Mouse (Mus musculus) frontal cortex, postnatal 10 days (tissue): ENCODE results near the gene Kdm5a.

Source experiments
- DNase-seq, 2 experiments: peaks; one replicate each; pipeline ENCODE4 v3.0.0; 2022; ENCODE audit warnings: low spot score in 2 of 2, mixed read lengths in 1 of 2

Kdm5a gene

DNA sequence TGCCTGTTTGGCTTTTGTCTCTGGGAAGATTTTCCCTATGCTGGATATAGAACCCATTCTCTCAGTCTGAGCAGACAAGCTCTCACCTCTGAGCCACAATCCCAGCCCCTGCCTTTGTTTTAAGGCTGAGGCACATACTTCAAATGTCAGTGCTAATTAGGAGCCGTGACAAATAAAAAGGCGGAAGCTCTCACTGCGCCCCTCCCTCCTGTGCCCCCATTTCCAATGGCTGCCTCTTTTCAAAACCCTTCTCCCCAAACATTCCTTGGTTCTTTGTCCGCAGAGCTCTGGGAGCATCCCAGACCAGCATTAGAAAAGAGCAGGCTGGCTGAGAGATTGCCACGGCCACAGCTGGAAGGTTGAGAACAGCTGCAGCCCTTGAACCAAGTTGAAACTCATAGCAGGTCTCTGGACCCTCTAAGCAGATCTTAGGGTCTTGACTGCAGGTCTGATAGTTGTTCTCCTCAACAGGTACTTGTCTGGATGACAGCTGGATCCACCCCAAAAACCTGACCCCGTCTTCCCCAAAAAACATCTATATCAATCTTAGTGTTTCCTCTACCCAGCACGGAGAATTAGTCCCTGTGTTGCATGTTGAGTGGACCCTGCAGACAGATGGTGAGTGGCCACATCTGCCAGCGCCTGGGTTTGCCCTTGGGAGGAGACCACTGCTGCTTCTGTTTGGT, 108.7 kb downstream of the Kdm5a start:
- no peak for DNase-seq

DNA sequence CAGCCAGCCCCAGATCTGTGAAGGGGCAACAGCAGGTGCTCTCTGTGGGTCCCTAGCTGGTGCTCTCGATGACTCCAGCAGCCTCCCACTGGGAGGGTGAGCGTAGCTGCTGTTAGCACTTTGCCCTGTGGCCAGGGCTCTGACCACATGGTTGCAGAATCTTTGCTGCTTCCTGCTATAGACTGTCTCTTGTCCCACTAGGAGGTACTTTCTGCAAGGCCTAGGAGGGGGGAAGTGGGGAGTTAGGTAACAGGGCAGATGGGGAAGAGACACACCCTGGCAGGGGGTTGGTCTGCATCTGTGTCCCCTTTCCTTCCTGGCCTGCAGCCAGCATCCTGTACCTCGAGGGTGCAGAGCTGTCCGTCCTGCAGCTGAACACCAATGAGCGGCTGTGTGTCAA, 109.5 kb downstream of the Kdm5a start:
- DNase-seq: no peak

DNA sequence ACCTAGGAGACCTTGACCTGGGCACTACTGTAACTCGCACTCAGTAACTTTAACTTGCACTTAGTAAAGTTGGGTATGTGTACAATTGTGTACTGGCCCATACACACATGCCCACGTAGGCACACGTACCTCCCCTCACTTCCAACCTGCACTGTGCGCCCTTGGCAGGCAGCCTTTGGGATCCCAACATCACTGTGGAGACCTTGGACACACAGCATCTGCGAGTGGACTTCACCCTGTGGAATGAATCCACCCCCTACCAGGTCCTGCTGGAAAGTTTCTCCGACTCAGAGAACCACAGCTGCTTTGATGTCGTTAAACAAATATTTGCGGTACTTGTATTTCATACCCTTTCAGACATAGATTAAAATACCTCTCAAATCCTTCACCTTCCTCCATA, 111.4 kb downstream of the Kdm5a start:
- DNase-seq: no peak

DNA sequence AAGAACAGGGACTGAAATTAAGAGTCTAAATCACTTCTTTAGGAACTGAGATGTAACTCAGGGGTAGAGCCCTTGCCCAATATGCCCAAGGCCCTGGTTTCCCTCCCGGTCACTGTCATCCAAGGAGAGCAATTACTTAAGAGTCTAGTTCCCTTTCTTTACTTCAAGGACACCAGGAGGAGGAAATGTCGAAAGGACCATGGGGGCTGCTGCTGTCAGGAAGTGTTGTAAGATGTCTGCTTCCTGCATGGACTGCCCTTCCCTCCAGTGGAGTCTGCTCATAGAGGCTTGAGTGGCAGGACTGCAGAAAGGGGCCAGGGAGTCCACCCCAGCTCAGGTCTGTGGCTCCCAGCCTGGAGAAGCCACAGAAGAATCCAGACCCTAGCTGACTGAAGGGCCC, 115.4 kb downstream of the Kdm5a start:
- no peak for DNase-seq

DNA sequence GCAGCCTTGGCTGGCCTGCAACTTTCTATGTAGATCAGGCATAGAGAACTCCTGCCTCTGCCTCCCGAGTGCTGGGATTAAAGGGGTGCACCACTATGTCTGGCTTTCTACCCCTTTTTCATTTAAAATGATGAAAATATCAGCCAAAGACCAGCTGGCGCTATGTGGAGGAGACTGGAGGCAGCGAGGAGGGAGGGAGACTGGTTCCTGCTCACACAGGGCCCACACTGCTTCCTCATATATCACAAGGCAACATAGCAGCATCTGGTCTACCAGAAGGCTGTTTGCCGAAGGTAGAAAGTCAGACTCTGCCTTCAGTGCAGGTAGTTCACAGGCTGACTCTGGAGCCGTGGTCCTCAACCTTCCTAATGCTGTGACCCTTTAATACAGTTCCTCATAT, 116.4 kb downstream of the Kdm5a start:
- DNase-seq: no peak

DNA sequence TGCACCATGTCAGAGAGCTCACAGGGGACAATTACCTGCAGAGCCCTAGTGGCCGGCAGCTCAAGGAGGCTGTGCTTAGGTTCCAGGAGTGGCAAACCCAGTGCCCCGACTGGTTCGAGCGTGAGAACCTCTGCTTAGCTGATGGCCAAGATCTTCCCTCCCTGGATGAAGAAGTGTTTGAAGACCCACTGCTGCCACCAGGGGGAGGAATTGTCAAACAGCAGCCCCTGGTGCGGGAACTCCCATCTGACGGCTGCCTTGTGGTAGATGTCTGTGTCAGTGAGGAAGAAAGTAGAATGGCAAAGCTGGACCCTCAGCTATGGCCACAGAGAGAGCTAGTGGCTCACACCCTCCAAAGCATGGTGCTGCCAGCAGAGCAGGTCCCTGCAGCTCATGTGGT, 117.6 kb downstream of the Kdm5a start:
- no peak for DNase-seq

DNA sequence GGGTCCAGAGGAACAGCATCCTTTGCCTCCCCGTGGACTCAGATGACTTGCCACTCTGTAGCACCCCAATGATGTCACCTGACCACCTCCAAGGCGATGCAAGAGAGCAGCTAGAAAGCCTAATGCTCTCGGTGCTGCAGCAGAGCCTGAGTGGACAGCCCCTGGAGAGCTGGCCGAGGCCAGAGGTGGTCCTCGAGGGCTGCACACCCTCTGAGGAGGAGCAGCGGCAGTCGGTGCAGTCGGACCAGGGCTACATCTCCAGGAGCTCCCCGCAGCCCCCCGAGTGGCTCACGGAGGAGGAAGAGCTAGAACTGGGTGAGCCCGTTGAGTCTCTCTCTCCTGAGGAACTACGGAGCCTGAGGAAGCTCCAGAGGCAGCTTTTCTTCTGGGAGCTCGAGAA, 118.1 kb downstream of the Kdm5a start:
- no peak for DNase-seq

DNA sequence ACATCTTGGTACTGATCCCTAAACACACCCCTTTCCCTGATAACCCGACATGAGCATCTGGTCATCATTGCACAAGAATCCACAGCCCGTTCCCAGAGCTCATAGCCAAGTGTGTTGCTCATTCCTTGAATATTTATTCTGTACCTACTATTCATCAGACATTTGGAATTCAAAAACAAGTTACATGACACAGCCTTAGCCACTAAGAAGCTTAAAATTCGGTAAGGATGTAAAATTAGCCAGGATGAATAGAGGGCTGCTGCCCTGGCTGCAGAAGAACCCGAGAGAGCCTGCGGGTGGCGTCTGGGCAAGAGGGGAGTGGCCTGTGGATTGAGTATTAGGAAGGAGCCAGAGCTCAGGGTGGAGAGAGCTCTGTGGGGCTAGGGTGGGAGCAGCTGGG, 118.8 kb downstream of the Kdm5a start:
- no peak for DNase-seq

DNA sequence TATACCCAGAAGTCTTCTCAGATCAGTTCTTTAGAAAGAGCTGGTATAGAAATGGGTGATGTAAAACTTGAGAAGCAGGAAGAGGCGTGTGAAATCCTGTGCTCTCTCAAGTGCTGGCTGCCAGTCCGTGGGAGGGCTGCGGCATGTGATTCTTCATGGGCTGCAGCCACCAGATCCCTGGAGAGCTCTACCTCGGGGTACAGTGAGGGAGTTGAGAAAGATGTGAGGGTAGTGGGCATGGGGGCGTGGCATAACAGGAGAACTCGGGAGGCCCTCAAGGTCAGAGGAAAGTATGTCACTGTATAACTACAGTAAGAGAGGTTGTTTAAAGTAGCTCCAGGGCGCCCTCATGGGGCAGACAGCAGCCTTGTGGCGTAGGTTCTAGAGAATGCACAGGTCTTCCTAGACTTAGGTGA, 119.3 kb downstream of the Kdm5a start:
- no peak for DNase-seq

DNA sequence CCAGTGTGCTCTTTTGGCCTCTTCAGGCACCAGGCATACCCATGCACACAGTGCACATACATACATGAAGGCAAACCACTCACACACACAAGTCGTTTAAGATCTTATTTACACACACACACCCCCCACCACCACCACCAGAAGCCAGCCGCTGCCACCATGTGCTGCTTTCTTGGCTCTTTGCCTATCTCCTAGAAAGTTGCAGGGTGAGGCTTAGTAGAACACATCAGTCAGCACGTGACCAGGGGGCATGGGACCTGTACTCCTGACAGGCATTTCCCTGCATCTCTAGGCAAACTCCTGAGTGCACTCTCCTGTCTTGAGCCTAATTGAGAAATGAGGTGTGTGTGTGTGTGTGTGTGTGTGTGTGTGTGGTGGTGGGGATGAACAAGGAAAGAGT, 121.1 kb downstream of the Kdm5a start:
- DNase-seq: no peak

DNA sequence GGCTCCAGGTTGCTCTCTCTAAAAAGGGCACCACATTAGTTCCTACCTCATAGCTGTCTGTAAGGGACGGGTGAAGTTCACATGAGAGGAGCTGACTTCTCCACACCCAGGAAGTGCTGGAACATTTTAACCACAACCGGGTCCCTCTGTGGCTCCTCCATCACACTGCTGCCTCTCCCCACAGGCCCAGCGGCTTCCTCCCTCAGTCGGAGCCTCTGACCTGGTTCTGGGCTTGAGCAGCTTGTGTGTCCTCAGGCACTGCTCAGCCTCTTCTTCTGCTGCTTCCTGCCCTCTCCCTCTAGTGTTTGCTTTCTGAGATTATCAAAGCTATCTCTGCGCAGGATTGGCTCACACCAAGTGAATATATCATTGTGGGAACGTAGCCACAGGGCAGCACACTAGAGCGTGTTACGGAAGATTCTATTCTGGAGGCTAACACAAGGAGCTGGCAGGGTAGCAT, 122.2 kb downstream of the Kdm5a start:
- DNase-seq: no peak

DNA sequence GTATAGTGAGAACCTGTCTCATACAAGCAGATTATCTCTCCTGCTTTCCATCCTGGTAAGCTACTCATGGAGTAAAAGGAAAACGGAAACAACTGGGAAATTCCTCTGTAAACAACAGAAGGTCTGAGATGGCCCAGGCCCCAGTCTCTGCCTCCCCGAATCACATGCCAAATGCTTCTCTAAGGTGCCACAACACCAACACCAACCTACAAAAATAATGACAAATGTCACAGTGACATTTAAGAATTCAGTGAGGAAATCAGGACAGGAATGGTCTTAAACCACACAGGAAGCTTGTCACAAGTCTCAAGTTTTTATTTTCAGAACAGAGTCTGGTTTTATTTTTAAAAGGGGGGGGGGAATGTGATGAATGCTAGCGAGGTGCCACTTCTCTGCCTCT, 124.7 kb downstream of the Kdm5a start:
- DNase-seq: no peak

DNA sequence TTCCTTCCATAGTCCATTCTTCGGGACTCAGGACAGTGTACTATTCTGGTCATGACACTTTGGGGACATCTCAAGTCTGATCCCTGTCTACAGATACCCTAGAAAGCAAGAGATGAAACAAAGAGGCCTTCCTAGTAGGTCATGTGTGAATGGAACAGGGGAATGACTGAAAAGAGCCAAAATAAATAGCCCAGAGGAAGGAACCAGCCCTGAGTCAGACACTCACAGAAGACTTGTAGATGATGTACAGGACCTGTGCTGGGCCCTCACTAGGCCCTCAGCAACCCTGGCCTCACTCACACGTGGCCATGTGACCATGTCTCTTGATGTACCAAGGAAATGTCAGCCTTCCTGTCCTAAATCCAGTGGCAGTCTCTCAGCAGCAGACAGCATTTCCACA, 125.5 kb downstream of the Kdm5a start:
- DNase-seq: no peak

DNA sequence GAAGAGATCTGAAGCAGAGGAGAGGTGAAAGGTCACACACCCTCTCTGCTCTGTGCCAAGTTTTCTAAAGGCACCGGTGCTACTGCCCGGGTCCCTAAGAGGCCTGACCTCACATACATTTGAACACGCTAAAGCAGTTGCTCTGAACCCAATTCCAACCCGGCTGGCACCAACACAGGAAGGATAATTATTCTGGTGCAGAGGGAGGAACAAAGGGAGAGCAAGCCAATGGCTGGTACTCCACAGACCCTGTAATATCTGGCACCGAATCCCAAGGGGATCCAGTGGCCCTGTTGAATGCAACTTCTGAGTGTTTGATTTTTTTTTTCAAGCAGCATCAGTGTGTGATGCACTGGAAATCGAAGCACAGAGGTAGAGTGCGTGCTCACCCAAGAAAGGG, 127.1 kb downstream of the Kdm5a start:
- no peak for DNase-seq

DNA sequence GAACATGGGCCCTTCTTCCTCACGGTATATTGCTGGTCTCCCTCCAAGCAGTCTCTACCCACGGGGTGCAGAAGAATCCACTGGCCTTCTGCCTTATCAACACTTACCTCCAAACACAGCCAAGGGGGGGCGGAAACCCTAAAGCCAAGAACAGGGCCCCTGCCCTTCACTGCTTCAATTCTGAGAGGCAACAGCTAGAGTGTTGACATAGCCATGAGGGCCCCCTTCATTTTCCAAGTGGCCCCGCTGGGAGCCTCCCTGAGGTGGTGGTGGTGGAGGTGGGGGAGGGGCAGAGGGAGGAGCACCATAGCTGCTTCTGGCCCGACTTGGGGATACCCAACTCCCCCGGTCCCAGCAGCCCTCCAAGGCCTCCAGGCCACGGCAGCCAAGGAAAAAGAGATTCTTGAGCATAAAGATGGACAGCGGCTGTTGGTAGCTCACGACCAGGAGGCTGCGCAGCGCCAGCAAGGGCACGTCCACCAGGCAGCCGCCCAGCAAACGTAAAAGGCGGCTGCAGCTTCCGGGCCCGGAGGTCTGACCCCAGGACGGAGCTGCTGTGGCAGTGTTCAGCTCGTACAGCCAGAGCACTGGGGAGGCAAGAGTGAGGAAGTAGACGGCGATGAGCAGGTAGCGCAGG, 128.1 kb downstream of the Kdm5a start:
- no peak for DNase-seq

DNA sequence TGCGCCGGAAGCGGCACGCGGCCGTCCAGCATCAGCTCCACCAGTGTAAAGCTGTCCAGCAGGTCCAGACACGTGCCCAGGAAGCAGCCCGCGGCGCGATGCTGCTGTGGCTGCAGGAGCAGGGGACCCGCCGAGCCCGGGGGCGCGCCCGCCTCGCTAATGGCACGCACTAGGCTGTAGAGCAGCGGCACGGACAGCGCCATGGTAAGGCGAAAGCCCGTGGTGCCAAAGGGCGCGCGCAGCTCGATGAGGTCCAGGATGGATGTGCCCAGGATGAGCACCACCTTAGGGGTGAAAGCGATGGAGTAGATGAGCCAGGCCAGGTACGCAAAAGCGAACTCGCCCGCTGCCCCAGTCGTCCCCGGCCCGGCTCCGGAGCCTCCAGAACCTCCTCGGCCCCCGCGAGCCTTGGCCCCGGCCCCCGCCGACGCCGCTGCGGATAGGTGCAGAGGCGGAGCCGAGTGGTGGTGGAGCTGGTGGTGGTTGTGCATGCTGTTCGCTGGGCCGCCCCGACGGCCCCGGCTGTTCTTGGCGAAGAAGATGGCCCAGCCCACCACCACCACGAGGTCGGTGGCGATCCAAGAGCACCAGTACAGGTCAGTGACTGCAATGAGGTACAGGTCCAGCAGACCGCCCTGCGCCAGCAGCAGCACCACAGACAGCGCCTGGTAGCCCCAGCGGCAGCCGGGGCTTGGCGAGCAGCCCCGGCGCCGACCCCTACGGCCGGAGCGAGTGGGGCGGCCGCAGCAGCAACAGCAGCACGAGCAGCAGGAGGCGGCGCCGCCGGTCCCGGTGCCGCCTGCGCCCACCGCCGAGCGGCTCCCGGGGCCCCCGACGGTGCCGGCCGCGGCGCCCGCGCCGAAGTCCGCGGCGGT, 128.8 kb downstream of the Kdm5a start:
- DNase-seq: peak in 1 of 2 experiments; percentile 53

DNA sequence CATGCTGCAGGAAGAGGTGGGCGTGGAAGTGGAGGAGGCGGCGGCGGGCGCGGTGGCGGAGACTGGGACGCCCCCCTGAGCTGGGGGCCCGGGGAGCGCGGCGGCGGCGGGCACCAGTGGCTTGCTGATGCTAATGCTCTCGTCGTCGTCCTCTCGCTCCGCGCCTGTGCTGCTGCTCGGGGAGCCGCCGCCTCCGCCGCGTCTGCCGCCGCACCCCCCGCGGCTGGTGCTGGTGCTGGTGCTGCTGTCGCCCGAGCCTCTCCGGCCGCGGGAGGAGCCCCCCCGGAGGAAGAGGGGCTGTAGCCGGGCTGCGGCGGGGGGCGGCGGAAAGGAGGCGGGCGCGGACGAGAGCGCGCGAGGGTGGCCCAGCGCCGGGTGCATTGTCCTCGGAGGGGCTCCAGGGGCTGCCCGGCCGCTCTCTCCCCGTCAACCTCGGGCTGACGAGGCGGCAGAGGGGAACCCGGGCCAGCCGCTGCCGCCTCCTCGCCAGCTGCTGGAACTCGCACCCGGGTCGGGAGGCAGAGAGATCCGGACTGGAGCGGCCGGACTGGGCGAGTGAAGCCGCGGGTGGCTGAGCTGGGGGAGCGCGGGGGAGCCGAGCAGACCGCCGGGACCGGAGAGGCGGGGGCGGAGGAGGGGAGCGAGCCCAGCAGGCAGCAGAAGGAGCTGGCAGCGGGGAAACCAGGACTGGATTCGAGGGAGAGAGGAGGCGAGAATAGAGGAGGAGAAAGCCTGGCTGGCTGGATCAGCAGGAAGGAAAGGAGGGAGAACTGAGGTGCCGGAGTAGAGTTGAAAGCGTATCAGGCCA, 129.7 kb downstream of the Kdm5a start, which contains the start of gene Tmem121b:
Gene Tmem121b, minus strand, starts transcription at position 434 of the 808 bp plus-strand sequence.
- DNase-seq: peak; percentile 88 to 90
